Mouse (Mus musculus): ENCODE results near the gene Mosmo. TPM values are rescaled to one million over a fixed set of nuclear protein-coding genes. Genes with fewer than 3 reads are reported as not detected.

The Mosmo gene
- total RNA-seq, 2 experiments from 2014 or later: 19.9 to 22.6 TPM

- DNase-seq (ENCODE audit: low spot score): peak; percentile 80
Measured at GRCm38 (mm10) chr7:120754671-120755070, 77.3 kb downstream of the Mosmo start.

GRCm38 (mm10) chr7:120767369-120767768 lies 90.0 kb downstream of the Mosmo start:
- no peak for DNase-seq (ENCODE audit: low spot score)

GRCm38 (mm10) chr7:120771389-120771788 lies 94.0 kb downstream of the Mosmo start:
- no peak for DNase-seq (ENCODE audit: low spot score)

- DNase-seq (ENCODE audit: low spot score): no peak
Measured at GRCm38 (mm10) chr7:120778012-120778411, 100.6 kb downstream of the Mosmo start.

Other genes with a start within 250 kb of the Mosmo start
- 100 to 1,000 TPM; 477 to 519 TPM for gene Uqcrc2, start 42.4 kb upstream of the Mosmo start, total RNA-seq (2021)
- not detected for gene Pdzd9, start 7.3 kb upstream of the Mosmo start, total RNA-seq (2021)
- gene Vwa3a, start 61.7 kb downstream of the Mosmo start, total RNA-seq (2021): under 1 TPM; 0.39 to 0.50 TPM
- under 1 TPM in 1 of 2 experiments, not detected in 1; 0.47 TPM for gene Gm5737, start 134.7 kb downstream of the Mosmo start, total RNA-seq (2021)
- gene Eef2k, start 165.2 kb downstream of the Mosmo start, total RNA-seq (2021): 10 to 100 TPM; 59.7 to 60.4 TPM
- gene Polr3e, start 240.1 kb downstream of the Mosmo start, total RNA-seq (2021): 10 to 100 TPM in 1 of 2 experiments, 1 to 10 TPM in 1; 9.0 to 10.0 TPM

Measured in gastrocnemius, adult 18-20 months (tissue).